Mouse (Mus musculus) gastrocnemius, postnatal 36 days (tissue): Measurements from ENCODE around the gene Cast. TPM values are rescaled to one million over a fixed set of nuclear protein-coding genes. Genes with fewer than 3 reads are reported as not detected.

Experiments
- DNase-seq, 2 experiments: peaks; one replicate each; pipeline ENCODE4 v3.0.0; 2022
- intact Hi-C: fragments of 180-260 bp; cut with DNase I; formaldehyde crosslinking; loops from one replicate; pipeline ENCODE4 v1.15.1; 2025
- total RNA-seq, 2 experiments: library from RNA; stranded (reverse); gene quantifications; 2 replicates each; pipeline ENCODE4 v1.2.3; 2021

Gene Cast
- total RNA-seq, 2 experiments from 2014 or later = 85.2 to 87.1 TPM

- DNase-seq = no peak
- intact Hi-C loops = loop anchor here (10.0 kb wide), 1 partner anchor 1401 kb away; no protein-coding TSS in a partner anchor
Measured at GRCm38 (mm10) chr13:74733726-74734125, 74.9 kb downstream of the Cast start.

DNA sequence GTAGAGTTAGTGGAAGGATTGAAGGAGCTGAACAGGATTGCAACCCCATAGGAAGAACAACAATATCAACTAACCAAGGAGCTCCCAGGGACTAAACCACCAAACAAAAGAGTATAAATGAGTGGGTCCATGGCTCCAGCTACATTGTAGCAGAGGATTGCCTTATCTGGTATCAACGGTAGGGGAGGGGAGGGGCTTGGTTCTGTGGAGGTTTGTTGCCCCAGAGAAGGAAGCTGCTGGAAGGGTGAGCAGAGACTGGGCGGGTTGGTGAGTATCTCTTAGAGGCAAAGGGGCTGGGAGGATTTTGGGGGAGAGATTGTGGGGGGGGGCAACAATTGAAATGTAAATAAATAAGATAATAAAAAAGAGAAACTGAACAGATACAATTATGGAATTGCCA, 89.6 kb downstream of the Cast start:
- DNase-seq = no peak
- intact Hi-C loops = no loop called here

GRCm38 (mm10) chr13:74696225-74696624, 112.4 kb downstream of the Cast start:
- intact Hi-C loops = no loop called here
- DNase-seq = no peak

GRCm38 (mm10) chr13:74695497-74696193, 113.0 kb downstream of the Cast start:
- DNase-seq = no peak
- intact Hi-C loops = no loop called here

Other genes with a start within 250 kb of the Cast start
- 10 to 100 TPM; 24.4 to 28.2 TPM for gene Erap1, start 169.2 kb downstream of the Cast start, total RNA-seq